Mouse (Mus musculus) brain, embryonic 14.5 days (tissue): ENCODE results near the gene Hist1h2br.
"Not testable (repeated sequence)": the region's sequence is repeated elsewhere in the genome, so short reads cannot be mapped to it uniquely, and the experiment has no call there.

ENCODE experiments used
- CTCF ChIP-seq: fragments of 200-500 bp; IDR thresholded peaks from 2 replicates; pipeline ENCODE4 v1.5.1; 2012; ENCODE audit warnings: inconsistent platforms, mild to moderate bottlenecking, moderate library complexity, borderline replicate concordance; ENCODE audit not compliant: insufficient read depth, insufficient read length; ENCODE audit errors: extremely low read depth
- POLR2A ChIP-seq: fragments of 200-500 bp; IDR thresholded peaks from 2 replicates; pipeline ENCODE4 v1.6.1; 2012; ENCODE audit warnings: mild to moderate bottlenecking, inconsistent platforms, borderline replicate concordance; ENCODE audit not compliant: poor library complexity, insufficient read depth, insufficient read length, severe bottlenecking; ENCODE audit errors: extremely low read depth

- TF ChIP-seq POLR2A, CTCF: not testable (repeated sequence)
Measured at GRCm38 (mm10) chr13:21797163-21797562, 36.4 kb upstream of the Hist1h2br start.
